In the genomic region with DNA sequence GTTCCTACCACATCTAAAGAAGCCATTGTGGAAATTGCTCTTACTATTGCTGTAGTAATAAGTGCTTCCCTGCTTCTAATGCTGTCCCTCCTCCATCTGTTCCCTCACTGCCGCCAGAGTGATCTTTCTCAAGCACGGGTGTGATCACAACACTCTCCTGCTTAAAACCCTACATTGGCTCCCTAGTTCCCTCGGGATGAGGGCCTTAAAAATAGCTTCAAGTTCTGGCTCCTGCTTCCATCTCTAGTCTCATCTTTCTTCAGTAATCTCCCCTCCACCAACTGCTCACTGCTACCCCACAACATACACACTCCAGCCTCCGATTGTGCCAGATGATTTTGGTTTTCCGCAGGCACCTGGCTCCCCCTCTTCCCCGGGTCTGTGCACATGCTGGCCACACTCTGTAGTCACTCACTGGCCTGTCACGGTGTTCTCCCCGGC, we compare ENCODE assay signal across 9 mouse cellular contexts.
DNase-seq lines count a peak whose midpoint lies in the region.
"Had no signal": no experiment of that assay in that cellular context is flagged by ENCODE, and none has a peak within 500 bp of the region (broad histone marks: within the 10 kb centered on the region; RNA-seq: fewer than 3 reads in every experiment).

No protein-coding gene starts in this region.

- intact Hi-C loops in heart, postnatal 36 days (cut with DNase I) = no loop called here

- DNase-seq in frontal cortex, adult 2 months (ENCODE audit: extremely low spot score in 1 of 2, low spot score in 1 of 2) = peak; percentile 35 to 65
- DNase-seq in frontal cortex, postnatal 25 days (ENCODE audit: low spot score in 2 of 2) = no peak
- DNase-seq in right cerebral cortex, adult 18-20 months = peak; percentile 57
- no peak for DNase-seq in right cerebral cortex, postnatal 4 days
- peak; percentile 54 to 69 for DNase-seq in cerebellum, postnatal 14 days
- no peak for DNase-seq in heart, postnatal 36 days
- no peak for DNase-seq in urinary bladder, postnatal 14 days (ENCODE audit: low spot score)
- DNase-seq: kidney, postnatal 25 days; thymus, adult 18-20 months had no signal

Comparison
In these comparisons a context has a peak if more than half of its experiments do, and no peak if none do; other contexts are left out.
1. DNase-seq: peak in frontal cortex, adult 2 months (2 of 2), right cerebral cortex, adult 18-20 months (single experiment) and cerebellum, postnatal 14 days (2 of 2); none in frontal cortex, postnatal 25 days (0 of 2), right cerebral cortex, postnatal 4 days (single experiment), heart, postnatal 36 days (0 of 2) and urinary bladder, postnatal 14 days (single experiment).